Mouse (Mus musculus): ENCODE data around the gene Lce3d. TPM values are rescaled to one million over a fixed set of nuclear protein-coding genes. Genes with fewer than 3 reads are reported as not detected.

Gene Lce3d
- polyA plus RNA-seq, 1 experiment from 2014 or later, result not detected

Other genes with a start within 250 kb of the Lce3d start
- gene Lce1e, start 248.3 kb upstream of the Lce3d start, polyA plus RNA-seq (2016; fragmentation: Nextera tagmentation; extraction: Ambion mirVana), result not detected in 2 replicates
- gene Lce1f, start 237.0 kb upstream of the Lce3d start, polyA plus RNA-seq (2016; fragmentation: Nextera tagmentation; extraction: Ambion mirVana), result not detected in 2 replicates
- not detected in 2 replicates for gene Gm38119, start 218.3 kb upstream of the Lce3d start, polyA plus RNA-seq (2016; fragmentation: Nextera tagmentation; extraction: Ambion mirVana)
- gene Lce1g, start 205.1 kb upstream of the Lce3d start, polyA plus RNA-seq (2016; fragmentation: Nextera tagmentation; extraction: Ambion mirVana), result not detected in 2 replicates
- not detected in 2 replicates for gene Lce1h, start 192.3 kb upstream of the Lce3d start, polyA plus RNA-seq (2016; fragmentation: Nextera tagmentation; extraction: Ambion mirVana)
- not detected in 2 replicates for gene Lce1i, start 178.5 kb upstream of the Lce3d start, polyA plus RNA-seq (2016; fragmentation: Nextera tagmentation; extraction: Ambion mirVana)
- gene Lce1j, start 166.9 kb upstream of the Lce3d start, polyA plus RNA-seq (2016; fragmentation: Nextera tagmentation; extraction: Ambion mirVana), result not detected in 2 replicates
- not detected in 2 replicates for gene Lce1k, start 149.5 kb upstream of the Lce3d start, polyA plus RNA-seq (2016; fragmentation: Nextera tagmentation; extraction: Ambion mirVana)
- not detected in 2 replicates for gene Kprp, start 130.1 kb upstream of the Lce3d start, polyA plus RNA-seq (2016; fragmentation: Nextera tagmentation; extraction: Ambion mirVana)
- gene Lce1l, start 106.1 kb upstream of the Lce3d start, polyA plus RNA-seq (2016; fragmentation: Nextera tagmentation; extraction: Ambion mirVana), result not detected in 2 replicates
- gene 2310050C09Rik, start 87.2 kb upstream of the Lce3d start, polyA plus RNA-seq (2016; fragmentation: Nextera tagmentation; extraction: Ambion mirVana), result not detected in 2 replicates
- not detected in 2 replicates for gene Lce3a, start 31.2 kb upstream of the Lce3d start, polyA plus RNA-seq (2016; fragmentation: Nextera tagmentation; extraction: Ambion mirVana)
- gene Lce3b, start 24.4 kb upstream of the Lce3d start, polyA plus RNA-seq (2016; fragmentation: Nextera tagmentation; extraction: Ambion mirVana), result not detected in 2 replicates
- not detected in 2 replicates for gene Lce3c, start 12.9 kb upstream of the Lce3d start, polyA plus RNA-seq (2016; fragmentation: Nextera tagmentation; extraction: Ambion mirVana)
- not detected in 2 replicates for gene Lce3e, start 9.7 kb downstream of the Lce3d start, polyA plus RNA-seq (2016; fragmentation: Nextera tagmentation; extraction: Ambion mirVana)
- not detected in 2 replicates for gene Lce3f, start 34.8 kb downstream of the Lce3d start, polyA plus RNA-seq (2016; fragmentation: Nextera tagmentation; extraction: Ambion mirVana)
- not detected in 2 replicates for gene Crct1, start 58.3 kb downstream of the Lce3d start, polyA plus RNA-seq (2016; fragmentation: Nextera tagmentation; extraction: Ambion mirVana)
- not detected in 2 replicates for gene Lce1m, start 61.7 kb downstream of the Lce3d start, polyA plus RNA-seq (2016; fragmentation: Nextera tagmentation; extraction: Ambion mirVana)
- gene Gm4858, start 111.4 kb downstream of the Lce3d start, polyA plus RNA-seq (2016; fragmentation: Nextera tagmentation; extraction: Ambion mirVana), result not detected in 2 replicates
- gene Crnn, start 187.4 kb downstream of the Lce3d start, polyA plus RNA-seq (2016; fragmentation: Nextera tagmentation; extraction: Ambion mirVana), result not detected in 2 replicates
- gene Flg2, start 239.9 kb downstream of the Lce3d start, polyA plus RNA-seq (2016; fragmentation: Nextera tagmentation; extraction: Ambion mirVana), result not detected in 2 replicates

All from forebrain, embryonic 12.5 days (tissue).